Mouse (Mus musculus): ENCODE data around the gene Prtn3. TPM values are rescaled to one million over a fixed set of nuclear protein-coding genes. Genes with fewer than 3 reads are reported as not detected.

Gene Prtn3
- total and polyA plus RNA-seq, 3 experiments, result 0.30 to 0.39 TPM; not detected in 1

- no peak for DNase-seq (ENCODE audit: extremely low read depth)
- H3K36me3 ChIP-seq (replicated peaks in 1 of 2; ENCODE audit: control insufficient read depth in 1 of 2, insufficient read depth in 1 of 2, low read length in 1 of 2), result peaks cover 16 to 24% of the 10 kb centered on the region in 2 experiments
- H3K4me2 ChIP-seq (ENCODE audit: insufficient read depth, low read depth, poor library complexity, severe bottlenecking), result peak overlapping the region; percentile 84
- H3K27ac ChIP-seq (ENCODE audit: insufficient read depth, low read depth), result peak overlapping the region; percentile 96
- H3K27me3 ChIP-seq (replicated peaks), result no peaks in the 10 kb centered on the region
- no peaks in the 10 kb centered on the region for H3K9me3 ChIP-seq (replicated peaks; ENCODE audit: low read length)
- in situ Hi-C loops (cut with MboI; ENCODE audit: low pct_ligation_motif_present, low pct_unique_long_range_greater_than_20kb, low sequenced_read_pairs) (no loop called here), dilution Hi-C loops (cut with MboI; ENCODE audit: extremely low pct_ligation_motif_present, extremely low pct_unique_long_range_greater_than_20kb, low sequenced_read_pairs) (no loop called here)
- no peak for TF ChIP-seq USF2 (conservative IDR thresholded peaks at IDR 0.05; ENCODE audit: low read depth, low read length)
- TF ChIP-seq TBP (conservative IDR thresholded peaks at IDR 0.05; ENCODE audit: low read depth, low read length), result no peak
- TF ChIP-seq CHD1 (IDR thresholded peaks at IDR 0.05; ENCODE audit: low read depth, low read length), result no peak
- TF ChIP-seq NRF1 (IDR thresholded peaks at IDR 0.05; ENCODE audit: low read depth, low read length), result 0 out of 2 replicates have a peak, but pooled peaks have one; percentile 12
- no peak for TF ChIP-seq KAT2A (IDR thresholded peaks at IDR 0.05; ENCODE audit: insufficient replicate concordance, low read length)
- 0 out of 2 replicates have a peak, but pooled peaks have one; percentile 9 for TF ChIP-seq BHLHE40 (IDR thresholded peaks at IDR 0.05; ENCODE audit: low read depth, low read length)
- peaks cover 33% of the 10 kb centered on the region for H3K79me2 ChIP-seq (replicated peaks; ENCODE audit: control insufficient read depth, extremely low read depth, insufficient read depth, poor library complexity, severe bottlenecking)
- H3K4me3 ChIP-seq (replicated peaks in 1 of 3; ENCODE audit: low read depth in 2 of 3, low read length in 2 of 3, poor library complexity in 1 of 3), result peak overlapping the region; percentile 51 to 90 (median 58)
- H3K4me1 ChIP-seq (ENCODE audit: control insufficient read depth in 1 of 2, insufficient read depth in 2 of 2), result peaks cover 17 to 50% of the 10 kb centered on the region in 2 experiments
- peak overlapping the region; percentile 97 for H3K9ac ChIP-seq (ENCODE audit: insufficient read depth, low read depth)
Measured at GRCm38 (mm10) chr10:79852827-79853226, 21.4 kb upstream of the Prtn3 start.

GRCm38 (mm10) chr10:79853392-79853791 lies 20.9 kb upstream of the Prtn3 start:
- Histone ChIP-seq H3K4me3 (replicated peaks in 1 of 3; ENCODE audit: low read depth in 2 of 3, low read length in 2 of 3, poor library complexity in 1 of 3) (peak overlapping the region; percentile 51 to 90 (median 58)), H3K36me3 (replicated peaks in 1 of 2; ENCODE audit: control insufficient read depth in 1 of 2, insufficient read depth in 1 of 2, low read length in 1 of 2) (peaks cover 22 to 29% of the 10 kb centered on the region in 2 experiments), H3K9me3 (replicated peaks; ENCODE audit: low read length) (no peaks in the 10 kb centered on the region), H3K4me1 (ENCODE audit: control insufficient read depth in 1 of 2, insufficient read depth in 2 of 2) (peaks cover 19 to 56% of the 10 kb centered on the region in 2 experiments), H3K9ac (ENCODE audit: insufficient read depth, low read depth) (peak overlapping the region; percentile 97), H3K79me2 (replicated peaks; ENCODE audit: control insufficient read depth, extremely low read depth, insufficient read depth, poor library complexity, severe bottlenecking) (peaks cover 38% of the 10 kb centered on the region), H3K27me3 (replicated peaks) (no peaks in the 10 kb centered on the region), H3K4me2 (ENCODE audit: insufficient read depth, low read depth, poor library complexity, severe bottlenecking) (peak overlapping the region; percentile 84), H3K27ac (ENCODE audit: insufficient read depth, low read depth) (peak overlapping the region; percentile 96)
- dilution Hi-C loops (cut with MboI; ENCODE audit: extremely low pct_ligation_motif_present, extremely low pct_unique_long_range_greater_than_20kb, low sequenced_read_pairs) (no loop called here), in situ Hi-C loops (cut with MboI; ENCODE audit: low pct_ligation_motif_present, low pct_unique_long_range_greater_than_20kb, low sequenced_read_pairs) (no loop called here)
- peak; percentile 22 for TF ChIP-seq NELFE (IDR thresholded peaks at IDR 0.05; ENCODE audit: low read depth, low read length)
- TF ChIP-seq ZNF384 (IDR thresholded peaks at IDR 0.05; ENCODE audit: low read depth, low read length), result peak; percentile 48; the same call in 1 of the 2 replicates
- no peak for TF ChIP-seq ETS1 (conservative IDR thresholded peaks at IDR 0.05; ENCODE audit: low read depth, low read length)
- TF ChIP-seq ZMIZ1 (IDR thresholded peaks at IDR 0.05; ENCODE audit: low read depth, low read length), result peak; percentile 61
- peak; percentile 61 for DNase-seq (ENCODE audit: extremely low read depth)

- peaks cover 19 to 61% of the 10 kb centered on the region in 2 experiments for H3K4me1 ChIP-seq (ENCODE audit: control insufficient read depth in 1 of 2, insufficient read depth in 2 of 2)
- TF ChIP-seq ZKSCAN1 (IDR thresholded peaks at IDR 0.05; ENCODE audit: borderline replicate concordance, low read depth, low read length), result no peak
- TF ChIP-seq RCOR1 (conservative IDR thresholded peaks at IDR 0.05; ENCODE audit: low read depth, low read length), result 0 out of 2 replicates have a peak, but pooled peaks have one; percentile 9
- no peak for TF ChIP-seq SMC3 (IDR thresholded peaks at IDR 0.05; ENCODE audit: low read depth, low read length)
- peak; percentile 100 for TF ChIP-seq MYC (IDR thresholded peaks at IDR 0.05; ENCODE audit: low read depth, low read length)
- TF ChIP-seq ZNF384 (IDR thresholded peaks at IDR 0.05; ENCODE audit: low read depth, low read length), result no peak
- peak; percentile 82 for TF ChIP-seq HCFC1 (IDR thresholded peaks at IDR 0.05; ENCODE audit: low read depth, low read length)
- no peak for TF ChIP-seq RAD21 (IDR thresholded peaks at IDR 0.05; ENCODE audit: low read depth, low read length)
- TF ChIP-seq SIN3A (IDR thresholded peaks at IDR 0.05; ENCODE audit: low read length), result peak; percentile 17
- peak; percentile 75; the same call in 1 of the 2 replicates for TF ChIP-seq KAT2A (IDR thresholded peaks at IDR 0.05; ENCODE audit: insufficient replicate concordance, low read length)
- 0 out of 2 replicates have a peak, but pooled peaks have one; percentile 70 for TF ChIP-seq MAZ (IDR thresholded peaks at IDR 0.05; ENCODE audit: low read depth, low read length)
- no peak; the same call in 1 of the 2 replicates for TF ChIP-seq MEF2A (IDR thresholded peaks at IDR 0.05; ENCODE audit: borderline replicate concordance, low read depth, low read length)
- no peak for TF ChIP-seq MAFK (IDR thresholded peaks at IDR 0.05; ENCODE audit: insufficient replicate concordance, low read length)
- no peak for TF ChIP-seq GABPA (IDR thresholded peaks at IDR 0.05; ENCODE audit: insufficient replicate concordance, low read depth, low read length)
Measured at GRCm38 (mm10) chr10:79853860-79854795, 20.1 kb upstream of the Prtn3 start, which contains the start of gene Ptbp1. Gene Ptbp1, plus strand, starts transcription at chr10:79854427.

More at GRCm38 (mm10) chr10:79853860-79854795, 20.1 kb upstream of the Prtn3 start, which contains the start of gene Ptbp1:
- Histone ChIP-seq H3K36me3 (replicated peaks in 1 of 2; ENCODE audit: control insufficient read depth in 1 of 2, insufficient read depth in 1 of 2, low read length in 1 of 2) (peaks cover 29 to 37% of the 10 kb centered on the region in 2 experiments), H3K79me2 (replicated peaks; ENCODE audit: control insufficient read depth, extremely low read depth, insufficient read depth, poor library complexity, severe bottlenecking) (peaks cover 46% of the 10 kb centered on the region), H3K9me3 (replicated peaks; ENCODE audit: low read length) (no peaks in the 10 kb centered on the region), H3K27me3 (replicated peaks) (no peaks in the 10 kb centered on the region), H3K4me3 (replicated peaks in 1 of 3; ENCODE audit: low read depth in 2 of 3, low read length in 2 of 3, poor library complexity in 1 of 3) (peak within 1 kb of the TSS; percentile 90 to 100 (median 100)), H3K4me2 (ENCODE audit: insufficient read depth, low read depth, poor library complexity, severe bottlenecking) (peak within 1 kb of the TSS; percentile 84), H3K27ac (ENCODE audit: insufficient read depth, low read depth) (peak within 1 kb of the TSS; percentile 98), H3K9ac (ENCODE audit: insufficient read depth, low read depth) (peak within 1 kb of the TSS; percentile 99)
- DNase-seq (ENCODE audit: extremely low read depth), result peak; percentile 100
- dilution Hi-C loops (cut with MboI; ENCODE audit: extremely low pct_ligation_motif_present, extremely low pct_unique_long_range_greater_than_20kb, low sequenced_read_pairs), result no loop called here
- in situ Hi-C loops (cut with MboI; ENCODE audit: low pct_ligation_motif_present, low pct_unique_long_range_greater_than_20kb, low sequenced_read_pairs), result no loop called here
